Mouse (Mus musculus): ENCODE results near the gene Utp4.

The Utp4 gene

DNA sequence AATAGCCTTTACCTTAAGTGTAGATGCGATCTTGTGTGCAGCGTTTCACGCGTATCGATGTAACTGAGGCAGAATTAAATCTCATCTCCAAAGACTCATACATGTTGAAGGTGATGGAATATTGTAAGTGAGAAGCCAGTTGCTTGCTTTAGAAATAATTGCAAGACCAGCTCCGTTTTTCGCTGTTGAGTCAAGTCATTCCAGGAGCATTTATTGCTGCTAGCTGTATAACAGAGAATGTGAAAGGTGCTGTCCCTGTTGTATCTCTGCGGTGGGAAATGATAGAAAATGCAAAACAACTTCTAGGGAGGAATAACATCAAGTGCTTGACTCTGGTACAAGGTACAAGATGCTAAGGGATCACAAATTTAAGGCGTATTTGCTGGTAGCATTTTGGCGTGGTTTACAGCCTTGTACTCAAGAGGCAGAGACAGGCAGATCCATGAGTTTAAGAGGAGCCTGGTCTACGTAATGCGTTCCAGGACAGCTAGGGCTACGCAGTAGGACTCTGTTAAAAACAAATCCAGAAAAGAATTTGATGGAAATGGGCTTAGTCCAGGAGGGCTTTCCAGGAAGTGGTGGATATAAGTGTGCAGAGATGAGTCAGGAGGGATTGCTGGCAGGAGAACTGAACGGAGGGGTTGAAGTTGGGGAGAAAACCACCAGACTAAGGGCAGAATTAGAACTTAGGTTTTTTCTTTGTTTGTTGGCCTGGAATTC, 43.8 kb downstream of the Utp4 start:
- DNase-seq (ENCODE audit: low spot score), result peak; percentile 19

GRCm38 (mm10) chr8:106941806-106942205, 48.4 kb downstream of the Utp4 start:
- DNase-seq (ENCODE audit: low spot score), result no peak

DNA sequence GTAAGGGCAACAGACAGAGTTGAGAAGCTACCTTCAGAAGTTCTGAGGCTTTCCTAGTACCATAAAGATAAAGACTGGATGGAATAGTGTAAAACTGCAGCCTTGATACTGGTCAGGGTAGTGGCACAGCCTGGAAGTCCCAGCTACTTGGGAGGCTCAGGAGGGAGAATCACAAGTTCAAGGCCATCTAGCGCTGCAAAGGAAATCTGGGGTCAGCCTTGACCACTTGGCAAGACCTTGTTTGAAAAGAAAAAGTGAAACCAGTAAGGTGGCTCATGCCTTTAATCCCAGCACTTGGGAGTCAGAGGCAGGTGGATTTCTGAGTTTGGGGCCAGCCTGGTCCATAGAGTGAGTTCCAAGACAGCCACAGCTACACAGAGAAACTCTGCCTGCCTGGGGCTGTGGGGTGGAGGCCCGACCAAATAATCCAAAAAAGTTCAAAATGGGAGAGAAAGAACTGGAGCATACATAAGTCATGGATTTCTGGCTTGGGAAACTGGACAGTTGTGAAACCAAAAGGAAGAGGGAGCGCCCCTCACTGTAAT, 50.5 kb downstream of the Utp4 start:
- DNase-seq (ENCODE audit: low spot score), result no peak

DNA sequence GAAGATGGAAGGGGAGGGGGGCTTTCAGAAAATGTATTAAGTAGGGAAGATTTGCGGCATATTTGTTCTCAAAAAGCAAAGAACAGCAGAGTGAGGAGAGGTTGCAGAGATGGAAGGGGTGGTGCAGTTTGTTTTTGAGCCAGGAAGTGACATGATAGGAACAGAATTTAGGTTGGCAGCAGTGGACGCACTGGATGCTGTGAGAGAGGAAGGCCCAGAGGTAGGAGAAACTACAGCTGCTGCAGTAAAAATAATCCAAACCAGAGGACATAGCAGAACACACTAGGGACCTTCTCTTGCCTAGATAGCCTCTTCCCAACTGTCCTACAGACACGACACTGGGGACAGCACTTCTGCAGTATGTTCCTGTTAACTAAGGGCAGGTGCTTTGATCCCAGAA, 51.3 kb downstream of the Utp4 start:
- no peak for DNase-seq (ENCODE audit: low spot score)

GRCm38 (mm10) chr8:106948678-106949243, 55.3 kb downstream of the Utp4 start:
- no peak for DNase-seq (ENCODE audit: low spot score)

GRCm38 (mm10) chr8:106951707-106952106, 58.3 kb downstream of the Utp4 start:
- DNase-seq (ENCODE audit: low spot score), result no peak

GRCm38 (mm10) chr8:106953571-106953970, 60.1 kb downstream of the Utp4 start:
- no peak for DNase-seq (ENCODE audit: low spot score)

DNA sequence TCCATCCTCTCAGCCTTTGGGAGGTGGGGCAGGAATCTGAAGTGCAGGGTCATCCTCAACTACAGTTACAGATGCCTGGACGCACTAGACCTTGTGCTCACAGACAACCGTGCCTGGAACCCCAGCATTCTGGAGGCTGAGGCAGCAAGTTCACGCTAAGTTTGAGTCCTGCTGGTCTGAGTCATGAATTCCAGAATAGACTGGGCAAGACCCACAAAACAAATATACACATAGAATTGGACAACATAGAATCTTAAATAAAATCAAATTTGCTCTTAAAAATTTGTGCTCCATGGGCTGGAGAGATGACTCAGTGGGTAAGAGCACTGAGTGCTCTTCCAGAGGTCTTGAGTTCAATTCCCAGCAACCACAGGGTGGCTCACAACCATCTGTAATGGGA, 63.6 kb downstream of the Utp4 start:
- DNase-seq (ENCODE audit: low spot score), result no peak

GRCm38 (mm10) chr8:106958212-106958611, 64.8 kb downstream of the Utp4 start:
- no peak for DNase-seq (ENCODE audit: low spot score)

DNA sequence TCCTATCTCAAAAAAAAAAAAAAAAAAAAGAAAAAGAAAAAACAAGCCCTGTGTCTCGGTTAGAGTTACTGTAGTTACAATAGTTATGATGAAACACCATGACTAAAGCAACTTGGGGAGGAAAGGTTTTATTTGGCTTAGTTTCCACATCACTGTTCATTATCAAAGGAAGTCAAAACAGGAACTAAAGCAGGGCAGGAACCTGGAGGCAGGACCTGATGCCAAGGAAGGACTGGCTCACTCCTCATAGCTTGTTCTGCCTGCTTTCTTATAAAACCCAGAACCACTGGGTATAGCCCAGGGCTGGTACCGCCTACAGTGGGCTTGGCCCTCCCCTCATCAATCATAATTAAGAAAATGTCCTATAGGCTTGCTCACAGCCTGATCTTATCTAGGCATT, 66.2 kb downstream of the Utp4 start:
- DNase-seq (ENCODE audit: low spot score), result no peak

DNA sequence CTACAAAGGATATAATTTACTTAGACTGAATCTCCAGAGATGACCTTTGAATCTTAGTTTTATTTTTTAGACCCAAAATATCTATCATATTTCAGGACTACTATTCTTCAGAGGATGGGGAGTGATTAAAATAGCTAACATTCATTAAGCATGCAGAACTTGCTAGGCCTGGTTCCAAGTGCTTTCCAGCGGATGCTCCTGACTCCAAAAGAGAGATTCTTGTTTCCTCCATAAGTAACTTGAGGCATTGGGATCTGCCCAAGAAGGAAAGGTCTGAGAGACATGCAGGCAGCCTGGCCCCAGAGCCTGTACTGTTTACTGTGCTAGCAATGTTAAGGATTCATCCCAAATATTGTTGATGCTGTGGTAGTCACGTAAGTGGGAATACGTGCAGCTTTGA, 68.9 kb downstream of the Utp4 start:
- no peak for DNase-seq (ENCODE audit: low spot score)

DNA sequence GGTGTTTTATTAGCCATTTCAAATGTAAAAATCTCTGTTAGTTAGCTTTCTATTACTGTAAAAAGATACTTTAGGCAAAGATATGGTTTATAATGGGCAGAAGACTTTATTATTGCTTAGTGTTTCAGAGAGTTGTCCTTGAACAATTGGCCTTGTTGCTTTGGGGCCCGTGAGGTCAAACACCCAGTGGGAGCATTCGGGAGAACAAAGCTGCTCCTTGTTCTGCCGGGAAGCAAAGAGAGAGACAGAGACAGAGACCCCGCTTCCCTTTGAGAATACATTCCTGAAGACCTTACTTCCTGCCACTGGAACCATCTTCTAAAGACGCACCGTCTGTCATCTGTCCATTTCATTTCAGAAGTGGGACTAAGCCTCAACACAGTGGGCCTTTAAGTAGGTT, 69.9 kb downstream of the Utp4 start:
- DNase-seq (ENCODE audit: low spot score), result peak; percentile 44

GRCm38 (mm10) chr8:106964573-106964972, 71.1 kb downstream of the Utp4 start:
- no peak for DNase-seq (ENCODE audit: low spot score)

- no peak for DNase-seq (ENCODE audit: low spot score)
Measured at GRCm38 (mm10) chr8:106969964-106970363, 76.5 kb downstream of the Utp4 start.

DNA sequence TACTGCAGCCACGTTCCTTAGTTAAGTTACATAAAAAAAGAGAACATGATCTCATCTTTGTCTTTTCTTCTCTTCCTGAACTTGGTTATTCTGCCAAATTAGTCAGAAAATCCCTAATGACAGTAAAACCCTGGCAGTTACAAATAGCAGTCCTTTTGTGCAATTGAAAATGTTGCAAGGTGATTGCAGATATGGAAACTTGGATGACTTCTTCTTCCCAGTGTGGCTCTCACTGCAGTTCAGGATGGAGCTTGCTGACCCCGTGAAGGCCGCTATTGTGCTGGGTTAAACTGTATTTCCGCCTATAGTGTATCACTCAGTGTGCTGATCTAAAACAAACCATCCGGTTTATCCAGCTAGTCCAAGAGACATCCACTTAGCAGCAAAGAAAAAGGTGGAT, 78.5 kb downstream of the Utp4 start:
- no peak for DNase-seq (ENCODE audit: low spot score)
